Mouse (Mus musculus) testis, adult 2 months (tissue): Measurements from ENCODE around the gene Tmem41a.

Experiments used
- CTCF ChIP-seq: fragments of 200-500 bp; IDR thresholded peaks from 2 replicates; pipeline ENCODE4 v1.5.1; 2012; ENCODE audit warnings: low read depth, mild to moderate bottlenecking, inconsistent platforms, low read length, moderate library complexity; ENCODE audit not compliant: control insufficient read depth, insufficient read depth, insufficient replicate concordance
- POLR2A ChIP-seq: fragments of 200-500 bp; IDR thresholded peaks from 2 replicates; pipeline ENCODE4 v1.6.1; 2012; ENCODE audit warnings: low read depth, mild to moderate bottlenecking, inconsistent platforms, low read length, moderate library complexity; ENCODE audit not compliant: control insufficient read depth

GRCm38 (mm10) chr16:21976203-21976602, 28.9 kb upstream of the Tmem41a start:
- TF ChIP-seq POLR2A = no peak
- TF ChIP-seq CTCF = no peak
